Mouse (Mus musculus) retina, postnatal 1 day (tissue): Measurements from ENCODE around the gene Dpy19l3.
A peak's percentile ranks its signal among the peaks of the same experiment; 100 is the strongest.

Experiments
- DNase-seq: peaks from one replicate; pipeline ENCODE4 v3.0.0-alpha.2; 2012

Dpy19l3 gene

GRCm38 (mm10) chr7:35754033-35754885, at the start of gene Dpy19l3:
Dpy19l3 (minus strand) TSS chr7:35754454.
- peak; percentile 91 for DNase-seq

- peak; percentile 93 for DNase-seq
These were observed 48.8 kb upstream of the Dpy19l3 start, which contains the start of gene Zfp507 for GRCm38 (mm10) chr7:35802906-35803595. Zfp507 (minus strand) TSS chr7:35803003.

- DNase-seq = no peak
These were observed 48.1 kb upstream of the Dpy19l3 start for GRCm38 (mm10) chr7:35802201-35802905.

GRCm38 (mm10) chr7:35796123-35796522, 41.9 kb upstream of the Dpy19l3 start:
- no peak for DNase-seq

- DNase-seq = no peak
These were observed 40.0 kb upstream of the Dpy19l3 start for GRCm38 (mm10) chr7:35794145-35794664.

GRCm38 (mm10) chr7:35792150-35792848, 38.0 kb upstream of the Dpy19l3 start:
- DNase-seq = no peak

GRCm38 (mm10) chr7:35790926-35791325, 36.7 kb upstream of the Dpy19l3 start:
- DNase-seq = no peak

GRCm38 (mm10) chr7:35790201-35790600, 35.9 kb upstream of the Dpy19l3 start:
- peak; percentile 16 for DNase-seq

GRCm38 (mm10) chr7:35785579-35785978, 31.3 kb upstream of the Dpy19l3 start:
- no peak for DNase-seq

- no peak for DNase-seq
These were observed 28.0 kb upstream of the Dpy19l3 start for GRCm38 (mm10) chr7:35782252-35782651.

GRCm38 (mm10) chr7:35774127-35774526, 19.9 kb upstream of the Dpy19l3 start:
- DNase-seq = no peak

GRCm38 (mm10) chr7:35772347-35772746, 18.1 kb upstream of the Dpy19l3 start:
- DNase-seq = no peak

GRCm38 (mm10) chr7:35771106-35771505, 16.9 kb upstream of the Dpy19l3 start:
- no peak for DNase-seq

GRCm38 (mm10) chr7:35770122-35770521, 15.9 kb upstream of the Dpy19l3 start:
- DNase-seq = no peak

GRCm38 (mm10) chr7:35764461-35764860, 10.2 kb upstream of the Dpy19l3 start:
- no peak for DNase-seq

- DNase-seq = no peak
These were observed 7.5 kb upstream of the Dpy19l3 start for GRCm38 (mm10) chr7:35761801-35762200.

- peak; percentile 25 for DNase-seq
These were observed 5.3 kb upstream of the Dpy19l3 start for GRCm38 (mm10) chr7:35759602-35760001.

- no peak for DNase-seq
These were observed 2.5 kb upstream of the Dpy19l3 start for GRCm38 (mm10) chr7:35756510-35757440.

GRCm38 (mm10) chr7:35754886-35755168, 573 bp upstream of the Dpy19l3 start:
- no peak for DNase-seq

GRCm38 (mm10) chr7:35753319-35754032, 778 bp downstream of the Dpy19l3 start:
- peak; percentile 26 for DNase-seq

- DNase-seq = no peak
These were observed 3.4 kb downstream of the Dpy19l3 start for GRCm38 (mm10) chr7:35750873-35751272.
